ENCODE assay signal across 8 mouse cellular contexts in genomic region chr6:90737376-90737775, GRCm38 (mm10).
A peak's percentile ranks its signal among the peaks of the same experiment; 100 is the strongest.
DNase-seq lines count a peak whose midpoint lies in the region; ATAC-seq and TF ChIP-seq lines count a peak whose summit lies in the region.

No protein-coding gene starts in this region.

- H3K9ac ChIP-seq in CH12.LX (ENCODE audit: insufficient read depth, low read depth) = no peak overlapping the region
- no peak overlapping the region; the same call in 1 of the 2 replicates for H3K9ac ChIP-seq in forebrain, embryonic 11.5 days (ENCODE audit: low read length)
- peak overlapping the region; percentile 94 for H3K9ac ChIP-seq in heart, embryonic 16.5 days (ENCODE audit: low read length)
- no peak overlapping the region for H3K9ac ChIP-seq in liver, embryonic 14.5 days (replicated peaks)
- H3K9ac ChIP-seq in stomach, embryonic 15.5 days = no peak overlapping the region

- dilution Hi-C loops in CH12.LX (cut with MboI; ENCODE audit: extremely low pct_ligation_motif_present, extremely low pct_unique_long_range_greater_than_20kb, low sequenced_read_pairs) = no loop called here

- H3K4me3 ChIP-seq in CH12.LX (replicated peaks in 1 of 3; ENCODE audit: low read depth in 2 of 3, low read length in 2 of 3, poor library complexity in 1 of 3) = no peak overlapping the region
- H3K4me3 ChIP-seq in forebrain, embryonic 11.5 days (ENCODE audit: low read depth, low read length) = peak overlapping the region; percentile 66
- H3K4me3 ChIP-seq in heart, embryonic 16.5 days (ENCODE audit: low read length) = peak overlapping the region; percentile 87
- peak overlapping the region in 1 of 2 experiments; percentile 78; a peak in 2 of 4 replicates for H3K4me3 ChIP-seq in liver, embryonic 14.5 days (ENCODE audit: insufficient read depth in 1 of 2, low read depth in 2 of 2, low read length in 2 of 2)
- H3K4me3 ChIP-seq in stomach, embryonic 15.5 days (replicated peaks) = peak overlapping the region; percentile 56

- peak; percentile 30; the same call in 1 of the 2 replicates for TF ChIP-seq POLR2A in CH12.LX (IDR thresholded peaks at IDR 0.05; ENCODE audit: low read depth, low read length)

- peak; percentile 61 for TF ChIP-seq RAD21 in CH12.LX (IDR thresholded peaks at IDR 0.05; ENCODE audit: low read depth, low read length)

- peak; percentile 77 for DNase-seq in CH12.LX (ENCODE audit: extremely low read depth)
- peak; percentile 84 for DNase-seq in c-Kit-positive CD71-positive TER-119-negative erythroid progenitor cells, embryonic 14.5 days (ENCODE audit: low read depth)
- peak; percentile 96 for DNase-seq in forebrain, embryonic 11.5 days (ENCODE audit: low spot score)
- peak; percentile 92 to 93 for DNase-seq in kidney, postnatal 25 days
- peak; percentile 74 to 78 (median 78) for DNase-seq in liver, embryonic 14.5 days (ENCODE audit: low read depth in 3 of 3, low spot score in 3 of 3)
- peak; percentile 95 for DNase-seq in neural tube, embryonic 10.5 days (ENCODE audit: extremely low spot score, low spot score)

- H3K27ac ChIP-seq in CH12.LX (ENCODE audit: insufficient read depth, low read depth) = no peak overlapping the region
- no peak overlapping the region for H3K27ac ChIP-seq in forebrain, embryonic 11.5 days (ENCODE audit: low read depth, low read length)
- peak overlapping the region; percentile 88 for H3K27ac ChIP-seq in heart, embryonic 16.5 days (ENCODE audit: low read length)
- H3K27ac ChIP-seq in liver, embryonic 14.5 days = no peak overlapping the region
- no peak overlapping the region for H3K27ac ChIP-seq in stomach, embryonic 15.5 days

- no peak overlapping the region for H3K4me2 ChIP-seq in CH12.LX (ENCODE audit: insufficient read depth, low read depth, poor library complexity, severe bottlenecking)
- H3K4me2 ChIP-seq in forebrain, embryonic 11.5 days (ENCODE audit: low read depth, low read length, severe bottlenecking) = peak overlapping the region; percentile 93
- H3K4me2 ChIP-seq in heart, embryonic 16.5 days (ENCODE audit: low read depth, low read length) = peak overlapping the region; percentile 98
- H3K4me2 ChIP-seq in liver, embryonic 14.5 days (ENCODE audit: low read depth) = peak overlapping the region; percentile 86
- peak overlapping the region; percentile 92 for H3K4me2 ChIP-seq in stomach, embryonic 15.5 days

- H3K9me3 ChIP-seq in CH12.LX (replicated peaks; ENCODE audit: low read length) = peaks cover 4% of the 10 kb centered on the region
- H3K9me3 ChIP-seq in forebrain, embryonic 11.5 days (ENCODE audit: control insufficient read depth, low read length) = no peaks in the 10 kb centered on the region
- H3K9me3 ChIP-seq in heart, embryonic 16.5 days (replicated peaks; ENCODE audit: control insufficient read depth, low read length) = no peaks in the 10 kb centered on the region
- no peaks in the 10 kb centered on the region for H3K9me3 ChIP-seq in liver, embryonic 14.5 days (ENCODE audit: control insufficient read depth, low read length)
- no peaks in the 10 kb centered on the region for H3K9me3 ChIP-seq in stomach, embryonic 15.5 days

- peaks cover 52% of the 10 kb centered on the region for H3K79me2 ChIP-seq in CH12.LX (replicated peaks; ENCODE audit: control insufficient read depth, extremely low read depth, insufficient read depth, poor library complexity, severe bottlenecking)

- TF ChIP-seq EP300 in CH12.LX (IDR thresholded peaks at IDR 0.05; ENCODE audit: low read length) = no peak
- no peak for TF ChIP-seq EP300 in liver, embryonic 14.5 days (IDR thresholded peaks at IDR 0.05; ENCODE audit: low read depth)

- H3K36me3 ChIP-seq in CH12.LX (replicated peaks in 1 of 2; ENCODE audit: control insufficient read depth in 1 of 2, insufficient read depth in 1 of 2, low read length in 1 of 2) = peaks cover 53 to 98% of the 10 kb centered on the region in 2 experiments
- H3K36me3 ChIP-seq in forebrain, embryonic 11.5 days (ENCODE audit: control insufficient read depth, insufficient read depth, low read length) = no peaks in the 10 kb centered on the region
- H3K36me3 ChIP-seq in heart, embryonic 16.5 days (ENCODE audit: control insufficient read depth, insufficient read depth) = no peaks in the 10 kb centered on the region
- H3K36me3 ChIP-seq in liver, embryonic 14.5 days (replicated peaks; ENCODE audit: control insufficient read depth, insufficient read depth, low read depth) = no peaks in the 10 kb centered on the region
- no peaks in the 10 kb centered on the region for H3K36me3 ChIP-seq in stomach, embryonic 15.5 days

- in situ Hi-C loops in CH12.LX (cut with MboI; ENCODE audit: low pct_ligation_motif_present, low pct_unique_long_range_greater_than_20kb, low sequenced_read_pairs) = no loop called here

- peaks cover 11 to 82% of the 10 kb centered on the region in 2 experiments for H3K4me1 ChIP-seq in CH12.LX (ENCODE audit: control insufficient read depth in 1 of 2, insufficient read depth in 2 of 2)
- peaks cover 8% of the 10 kb centered on the region; the same call in 1 of the 2 replicates for H3K4me1 ChIP-seq in forebrain, embryonic 11.5 days (replicated peaks; ENCODE audit: control insufficient read depth, insufficient read depth, low read length)
- peaks cover 16% of the 10 kb centered on the region for H3K4me1 ChIP-seq in heart, embryonic 16.5 days (ENCODE audit: control insufficient read depth, insufficient read depth, low read length)
- peaks cover 5 to 10% of the 10 kb centered on the region in 2 experiments; a peak in 3 of 4 replicates for H3K4me1 ChIP-seq in liver, embryonic 14.5 days (replicated peaks; ENCODE audit: control insufficient read depth in 2 of 2, insufficient read depth in 2 of 2, low read length in 1 of 2)
- peaks cover 17% of the 10 kb centered on the region for H3K4me1 ChIP-seq in stomach, embryonic 15.5 days

- H3K27me3 ChIP-seq in CH12.LX (replicated peaks) = no peaks in the 10 kb centered on the region
- no peaks in the 10 kb centered on the region for H3K27me3 ChIP-seq in forebrain, embryonic 11.5 days (ENCODE audit: control insufficient read depth, insufficient read depth, low read length)
- H3K27me3 ChIP-seq in heart, embryonic 16.5 days (ENCODE audit: control insufficient read depth, insufficient read depth, low read length) = no peaks in the 10 kb centered on the region
- peaks cover 38% of the 10 kb centered on the region for H3K27me3 ChIP-seq in liver, embryonic 14.5 days (ENCODE audit: control insufficient read depth, insufficient read depth, low read length)
- H3K27me3 ChIP-seq in stomach, embryonic 15.5 days (replicated peaks) = 0 out of 2 replicates have a peak, but pooled peaks cover 5% of the 10 kb centered on the region

- peak; percentile 37 to 99; a peak in 2 of 4 replicates for TF ChIP-seq CTCF in CH12.LX (conservative IDR thresholded peaks at IDR 0.05 in 1 of 2, IDR thresholded peaks at IDR 0.05 in 1 of 2; ENCODE audit: low read depth in 2 of 2, low read length in 2 of 2)
- TF ChIP-seq CTCF in liver, embryonic 14.5 days (IDR thresholded peaks at IDR 0.05; ENCODE audit: low read depth) = peak; percentile 100

- 2% methylated on average over 12 of the region's 12 CpGs for WGBS in forebrain, embryonic 11.5 days
- 3% methylated on average over 12 of the region's 12 CpGs for WGBS in heart, embryonic 16.5 days
- WGBS in liver, embryonic 14.5 days (ENCODE audit: insufficient replicate concordance) = 1% methylated on average over 12 of the region's 12 CpGs
- WGBS in stomach, embryonic 15.5 days = 2% methylated on average over 12 of the region's 12 CpGs

- peak; percentile 84 for ATAC-seq in forebrain, embryonic 11.5 days (replicated peaks; ENCODE audit: low FRiP score)
- ATAC-seq in heart, embryonic 16.5 days (replicated peaks; ENCODE audit: extremely low read depth, insufficient read depth, low FRiP score) = peak; percentile 66
- ATAC-seq in liver, embryonic 14.5 days (ENCODE audit: insufficient read depth) = peak; percentile 70
- peak; percentile 71 for ATAC-seq in stomach, embryonic 15.5 days (ENCODE audit: insufficient read depth, low FRiP score, low read depth)

TF ChIP-seq in CH12.LX, 34 proteins besides CTCF, POLR2A, EP300 and RAD21:
- TF ChIP-seq TBP (conservative IDR thresholded peaks at IDR 0.05; ENCODE audit: low read depth, low read length) = no peak
- no peak for TF ChIP-seq ELF1 (IDR thresholded peaks at IDR 0.05; ENCODE audit: low read depth, low read length)
- TF ChIP-seq SMC3 (IDR thresholded peaks at IDR 0.05; ENCODE audit: low read depth, low read length) = peak; percentile 89
- peak; percentile 70; the same call in 1 of the 2 replicates for TF ChIP-seq NELFE (IDR thresholded peaks at IDR 0.05; ENCODE audit: low read depth, low read length)
- TF ChIP-seq SIN3A (IDR thresholded peaks at IDR 0.05; ENCODE audit: low read length) = 0 out of 2 replicates have a peak, but pooled peaks have one; percentile 24
- TF ChIP-seq MEF2A (IDR thresholded peaks at IDR 0.05; ENCODE audit: borderline replicate concordance, low read depth, low read length) = 0 out of 2 replicates have a peak, but pooled peaks have one; percentile 38

Comparison
In these comparisons a context has a peak if more than half of its experiments do, and no peak if none do; other contexts are left out.
1. H3K4me3 ChIP-seq: peak in forebrain, embryonic 11.5 days (single experiment), heart, embryonic 16.5 days (single experiment) and stomach, embryonic 15.5 days (single experiment); none in CH12.LX (0 of 3).
2. Peak in every context shown above with its lines, with median percentiles within 50 percentile points of each other: DNase-seq and ATAC-seq.